Mouse (Mus musculus) embryo, embryonic 10 days (tissue): ENCODE data around the gene Birc5.
A peak's percentile ranks its signal among the peaks of the same experiment; 100 is the strongest.

ENCODE experiments used
- DNase-seq: peaks from one replicate; pipeline ENCODE4 v3.0.0-alpha.2; 2015; ENCODE audit warnings: low spot score

Birc5 gene

DNA sequence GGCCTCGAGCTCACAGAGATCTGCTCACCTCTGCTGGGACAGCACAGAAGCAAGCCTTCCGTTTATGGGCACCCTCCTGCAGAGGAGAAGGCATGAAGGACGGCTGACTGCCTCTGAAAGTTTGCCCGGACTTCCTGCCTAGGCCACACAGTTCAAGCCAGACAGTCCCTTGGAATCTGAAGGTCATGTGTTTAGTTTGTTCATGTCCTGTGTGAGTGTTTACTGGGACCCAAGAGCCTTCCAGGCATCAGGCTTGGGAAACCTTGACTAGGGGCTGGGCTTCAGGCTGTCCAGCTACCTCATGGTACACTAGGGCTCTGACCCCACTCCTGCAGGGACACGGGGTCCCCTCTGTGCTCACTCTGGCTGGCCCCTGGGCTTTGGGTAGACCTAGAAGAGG, 36.9 kb downstream of the Birc5 start:
- DNase-seq: no peak

DNA sequence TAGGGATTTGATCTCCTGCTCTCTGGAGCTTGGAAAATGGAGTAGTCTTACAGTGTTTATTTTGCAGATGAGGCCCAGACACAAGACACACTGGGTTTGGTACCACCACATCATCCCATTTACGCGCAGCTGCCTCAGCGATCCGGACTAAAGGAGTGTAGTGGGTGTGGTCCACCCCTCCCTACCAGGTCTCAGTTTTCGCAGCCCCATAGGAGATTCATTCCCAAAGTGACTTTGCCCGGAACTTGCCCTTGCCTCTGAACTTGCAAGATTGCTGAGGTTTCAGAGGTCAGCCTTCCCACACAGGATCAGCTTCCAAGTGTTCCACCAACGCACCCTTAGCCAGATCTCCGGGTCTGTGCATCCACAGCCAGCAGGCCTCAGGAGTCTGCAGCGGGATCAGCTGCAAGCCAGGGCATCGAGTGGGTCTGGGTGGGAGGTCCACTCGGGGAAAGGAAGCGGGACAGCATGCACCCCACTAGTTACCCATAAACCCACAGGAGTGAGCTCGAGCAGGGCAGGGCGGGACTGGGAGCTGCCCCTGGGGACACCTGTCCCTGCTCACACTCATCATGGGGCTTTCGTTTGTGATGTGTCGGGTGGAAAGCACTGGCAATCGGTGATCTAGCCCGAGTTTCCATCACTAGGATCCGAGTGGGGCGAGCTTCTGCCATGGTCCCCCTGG, 39.3 kb downstream of the Birc5 start:
- DNase-seq: no peak

DNA sequence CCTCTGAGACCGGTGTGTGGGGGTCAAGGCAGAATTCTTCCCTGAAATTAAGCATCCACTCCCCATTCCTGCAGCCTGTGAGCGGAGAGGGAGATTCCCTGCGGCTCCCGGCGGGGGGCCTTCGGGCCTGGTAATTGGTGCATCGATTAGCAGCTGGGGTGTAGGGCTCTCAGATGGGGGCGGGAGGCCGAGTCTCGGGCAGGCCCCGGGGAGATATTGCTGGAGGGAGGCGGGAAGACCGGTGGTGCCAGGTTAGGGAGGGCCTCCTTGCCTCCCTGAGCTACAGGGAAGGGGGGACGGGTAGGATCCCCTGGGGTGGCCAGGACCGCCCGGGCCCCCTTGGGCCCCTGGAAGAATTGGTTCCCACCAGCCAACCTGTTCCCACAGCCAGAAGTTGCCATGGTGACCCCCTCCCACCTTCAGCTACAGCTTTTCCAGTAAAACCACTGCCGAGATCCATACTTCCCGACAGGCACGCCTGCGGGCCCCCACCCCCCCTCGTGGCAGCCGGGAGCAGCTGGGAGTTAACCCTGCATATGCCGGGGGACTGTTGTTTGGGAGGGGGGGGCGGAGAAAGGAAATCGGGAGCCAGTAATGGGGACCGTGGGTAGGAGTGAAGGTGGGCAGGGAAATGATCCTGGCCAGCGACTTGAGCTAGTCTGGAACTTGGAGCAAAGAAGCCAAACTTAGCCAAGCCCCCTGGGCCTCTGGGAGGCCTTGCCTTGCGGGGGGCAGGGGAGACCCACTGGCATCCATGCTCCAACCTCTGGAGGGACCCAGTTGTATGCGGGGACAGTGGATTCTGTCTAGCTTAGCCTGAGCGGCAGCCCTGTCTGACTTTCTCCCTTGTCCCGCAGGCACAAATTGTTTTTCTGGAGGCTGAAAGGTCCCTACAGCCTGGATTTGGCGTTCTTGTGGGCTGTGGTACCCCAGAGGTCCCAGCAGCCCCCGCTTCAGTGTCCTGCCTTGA, 40.1 kb downstream of the Birc5 start:
- peak; percentile 48 for DNase-seq

DNA sequence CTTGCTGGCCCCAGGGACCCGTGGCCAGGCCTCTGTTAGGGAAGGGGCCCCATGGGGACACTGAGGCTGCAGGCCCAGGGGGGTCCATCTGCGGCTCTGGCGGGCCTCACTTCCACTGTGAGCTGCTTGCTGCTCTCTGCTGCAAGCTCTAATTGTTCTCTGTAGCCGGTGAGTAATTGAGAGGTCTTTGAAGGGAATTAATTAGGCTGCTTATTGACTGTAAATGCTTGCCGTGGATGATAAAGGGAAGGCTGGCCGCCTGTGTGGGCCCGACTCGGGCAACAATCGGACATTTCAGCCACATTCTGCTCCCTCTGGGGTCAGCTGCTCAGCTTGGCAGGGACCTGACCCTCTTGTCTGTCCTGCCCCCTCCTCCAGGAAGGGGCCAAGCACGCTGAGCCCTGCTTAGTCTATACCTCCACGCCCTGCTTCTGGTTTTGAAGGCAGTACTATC, 40.9 kb downstream of the Birc5 start:
- peak; percentile 41 for DNase-seq

DNA sequence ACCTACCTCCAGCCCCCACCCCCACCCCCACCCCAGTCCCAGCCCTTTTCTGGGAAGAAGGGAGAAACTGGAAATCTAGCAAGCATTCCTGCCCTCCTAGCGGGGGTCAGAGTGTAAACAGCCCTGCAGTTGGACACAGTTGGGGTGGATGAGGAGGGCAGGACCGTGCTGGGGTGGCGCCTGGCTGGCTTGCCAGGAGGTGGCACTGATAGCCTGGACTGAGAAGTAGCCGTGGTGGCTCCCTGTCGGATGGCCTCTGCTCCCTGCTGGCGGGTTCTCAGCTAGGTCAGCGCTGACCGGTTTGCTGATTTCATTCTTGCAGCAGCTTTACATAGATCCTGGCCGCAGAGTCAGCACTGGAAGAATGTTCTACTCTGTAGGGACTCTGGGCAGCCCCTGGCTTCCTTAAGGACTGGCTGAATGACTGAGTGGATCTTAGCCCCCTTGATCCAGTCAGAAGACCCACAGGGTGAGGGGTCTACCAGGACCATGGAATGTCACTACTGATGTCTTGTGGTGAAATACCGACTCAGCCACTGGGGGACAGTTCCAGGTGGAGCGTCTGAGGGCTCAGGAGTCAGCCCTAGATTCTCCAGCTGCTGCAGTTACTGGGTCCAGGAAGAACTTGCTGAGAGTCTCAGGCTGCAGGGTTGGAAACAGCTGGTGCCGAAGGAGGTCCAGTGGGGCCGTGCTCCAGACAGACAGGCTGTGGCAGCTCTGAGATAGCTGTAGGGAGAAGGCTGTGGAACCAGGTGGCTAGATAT, 41.6 kb downstream of the Birc5 start:
- DNase-seq: peak; percentile 75

DNA sequence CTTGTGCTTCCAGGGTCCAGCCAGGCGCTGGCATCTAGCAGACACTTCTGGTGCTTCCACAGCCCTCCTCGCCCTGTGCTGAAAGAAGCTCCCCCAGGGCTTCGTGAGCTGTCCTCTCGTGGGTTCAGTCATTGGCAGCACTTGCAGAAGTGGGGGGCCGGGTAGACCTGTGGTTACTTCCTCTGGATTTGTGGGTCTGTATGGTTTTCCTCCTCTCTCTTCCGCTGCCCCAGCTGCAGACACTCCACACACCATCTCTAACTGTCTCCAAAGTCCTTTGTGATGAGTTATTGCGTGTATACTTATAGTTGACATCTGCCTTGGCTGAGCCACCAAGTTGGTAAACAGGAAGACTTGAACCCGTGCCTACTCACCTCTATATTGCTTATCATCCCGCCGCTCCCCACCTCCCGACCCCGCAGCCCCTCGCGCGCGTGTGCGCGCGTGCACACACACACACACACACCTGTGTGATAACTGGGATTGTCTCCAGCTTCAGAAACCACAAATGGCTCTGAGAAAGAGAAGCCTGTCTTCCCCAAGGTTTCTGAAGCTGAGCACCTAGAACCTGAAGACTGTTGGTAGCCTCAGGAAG, 42.6 kb downstream of the Birc5 start:
- no peak for DNase-seq

DNA sequence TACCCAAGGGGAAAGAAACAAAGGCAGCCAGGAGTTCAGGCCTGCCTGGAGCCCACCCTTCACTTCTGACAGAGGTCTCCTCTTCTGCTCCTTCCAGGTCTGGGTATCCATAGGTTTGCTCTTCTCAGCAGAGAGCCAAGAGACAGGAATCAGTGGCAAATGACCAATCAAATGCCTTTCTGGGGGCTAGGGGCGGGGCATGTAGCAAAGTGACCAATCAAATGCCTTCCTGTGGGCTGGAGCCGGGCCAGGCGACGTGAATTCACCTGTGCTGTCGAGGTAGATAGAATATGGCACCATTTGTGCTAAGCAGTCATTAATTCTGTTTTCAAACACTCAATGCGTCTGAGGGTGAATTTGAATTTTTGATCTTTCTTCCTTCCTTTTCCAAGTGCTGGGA, 43.1 kb downstream of the Birc5 start:
- no peak for DNase-seq

DNA sequence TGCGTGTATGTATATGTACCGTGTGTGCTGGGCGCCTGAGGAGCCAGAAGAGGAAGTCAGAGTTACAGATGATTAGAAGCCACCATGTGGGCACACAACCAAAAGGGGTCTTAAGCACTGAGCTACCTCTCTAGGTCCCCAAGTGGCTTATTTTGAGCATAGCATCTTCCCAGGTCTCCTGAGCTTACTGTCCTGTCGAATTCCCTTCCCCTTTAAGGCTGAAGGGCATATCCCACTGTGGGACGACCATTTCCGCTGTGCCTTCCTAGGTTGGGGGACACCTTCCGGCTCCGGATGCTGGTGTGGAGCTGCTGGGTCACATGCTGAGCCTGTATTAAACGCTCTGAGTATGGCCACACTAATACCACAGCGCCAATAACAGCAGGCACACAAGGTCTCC, 45.6 kb downstream of the Birc5 start:
- DNase-seq: no peak

DNA sequence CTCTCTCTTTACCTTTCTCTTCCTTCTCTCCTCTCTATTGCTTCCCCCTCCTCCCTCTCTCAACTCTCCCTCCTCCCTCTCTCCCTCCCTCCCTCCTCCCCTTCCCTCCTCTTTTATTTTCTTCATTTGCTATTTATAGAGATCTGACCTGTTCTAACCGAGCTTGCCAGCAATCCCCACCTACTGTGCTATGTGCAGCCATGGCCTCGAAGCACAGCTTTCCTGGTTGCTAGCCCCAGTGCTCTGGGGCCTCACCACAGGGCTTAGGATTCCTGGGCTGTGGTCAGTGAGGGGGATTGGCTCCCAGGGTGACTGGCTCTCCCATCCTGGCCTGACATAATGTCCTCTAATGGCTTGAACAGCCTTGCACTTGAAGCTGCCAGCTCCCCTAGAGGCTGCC, 47.5 kb downstream of the Birc5 start:
- no peak for DNase-seq

DNA sequence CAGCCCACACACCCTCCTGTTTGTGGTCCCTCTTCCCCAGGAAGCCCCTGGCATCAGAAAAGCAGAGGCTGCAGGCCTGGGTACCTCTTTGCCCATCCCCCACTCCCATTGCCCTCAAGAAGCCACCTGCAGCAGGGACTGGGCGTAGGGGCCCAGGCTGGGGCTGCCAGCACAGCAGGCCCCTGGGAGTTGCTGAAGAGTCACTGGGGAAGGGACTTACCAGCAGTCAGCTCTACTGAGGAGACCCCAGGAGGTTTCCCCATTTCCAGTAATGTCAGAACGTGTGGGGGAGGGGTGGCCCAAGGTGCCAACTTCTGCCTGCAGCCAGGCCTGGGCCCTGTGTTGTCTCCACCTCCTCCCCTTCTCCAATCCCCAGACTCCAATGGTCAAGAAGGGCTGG, 53.2 kb downstream of the Birc5 start:
- DNase-seq: no peak

DNA sequence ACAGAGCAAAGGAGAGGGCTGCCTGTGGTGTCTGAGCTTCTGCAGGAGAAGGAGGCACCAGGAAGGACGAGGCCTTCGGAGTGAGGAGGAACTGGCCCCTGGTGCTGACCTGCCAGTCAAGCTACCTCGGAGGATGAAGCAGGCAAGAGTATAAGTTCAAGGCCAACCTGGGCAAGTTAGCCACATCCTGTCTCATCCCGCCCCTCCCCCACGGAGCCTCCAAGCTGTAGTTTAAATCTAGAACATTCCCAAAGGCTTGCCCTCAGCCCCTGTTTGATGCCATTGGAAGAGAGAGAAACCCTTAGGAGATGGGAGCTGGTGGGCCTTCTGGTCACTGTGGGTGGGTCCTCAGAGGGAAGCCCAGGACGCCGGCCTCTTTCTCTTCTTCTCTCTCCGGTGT, 55.4 kb downstream of the Birc5 start:
- DNase-seq: no peak
